Mouse (Mus musculus) olfactory bulb, adult 2 months (tissue): ENCODE measurements around the gene Asb4.

Experiments used
- CTCF ChIP-seq: fragments of 200-500 bp; IDR thresholded peaks from 2 replicates; pipeline ENCODE4 v1.5.1; 2012; ENCODE audit warnings: low read depth, mild to moderate bottlenecking, low read length, moderate library complexity; ENCODE audit not compliant: insufficient read depth
- POLR2A ChIP-seq: fragments of 200-500 bp; IDR thresholded peaks from 2 replicates; pipeline ENCODE4 v1.6.1; 2012; ENCODE audit warnings: mild to moderate bottlenecking, low read depth, low read length, moderate library complexity; ENCODE audit not compliant: insufficient read depth

DNA sequence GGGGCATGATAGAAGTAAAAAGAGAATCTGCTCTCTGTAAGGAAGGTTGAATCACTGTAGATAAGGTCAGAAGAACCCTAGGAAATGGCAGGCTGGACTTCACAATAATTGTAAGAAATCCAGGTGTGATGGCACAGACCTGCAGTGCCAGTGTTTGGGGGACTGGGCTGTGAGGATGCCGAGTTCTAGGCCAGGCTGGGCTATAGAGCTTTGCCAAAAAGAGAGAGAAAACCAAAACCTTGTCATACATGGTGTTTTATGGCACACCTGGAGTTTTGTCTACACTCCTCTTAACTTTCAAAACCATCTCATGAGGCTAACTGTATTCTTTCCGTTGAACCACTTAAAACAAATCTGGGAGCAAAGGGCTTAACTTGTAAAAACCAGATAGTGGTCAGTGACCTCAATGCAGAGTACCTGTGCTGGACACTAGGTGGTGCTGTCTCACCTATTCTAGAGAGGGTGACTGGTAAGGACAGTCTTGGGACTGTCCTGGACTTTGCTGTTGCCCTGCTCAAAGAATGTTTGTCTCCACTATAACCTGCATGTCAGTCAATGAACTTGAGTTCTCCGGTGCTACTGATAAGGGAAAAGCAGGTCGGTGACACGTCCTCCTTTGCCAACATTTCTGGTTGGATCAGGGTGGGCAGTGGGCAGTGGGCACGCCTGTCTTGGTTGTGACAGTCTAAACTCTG lies 27.7 kb downstream of the Asb4 start:
- no peak for TF ChIP-seq CTCF
- TF ChIP-seq POLR2A = no peak
